Mouse (Mus musculus) ZHBTc4 (cell line): ENCODE results near the gene Tram2.

ENCODE experiments used
- DNase-seq: peaks from one replicate; pipeline ENCODE4 v3.0.0-alpha.2; 2011; ENCODE audit warnings: low read depth, low spot score

Tram2 gene

GRCm38 (mm10) chr1:21010282-21010800, 68.7 kb downstream of the Tram2 start:
- DNase-seq = no peak

DNA sequence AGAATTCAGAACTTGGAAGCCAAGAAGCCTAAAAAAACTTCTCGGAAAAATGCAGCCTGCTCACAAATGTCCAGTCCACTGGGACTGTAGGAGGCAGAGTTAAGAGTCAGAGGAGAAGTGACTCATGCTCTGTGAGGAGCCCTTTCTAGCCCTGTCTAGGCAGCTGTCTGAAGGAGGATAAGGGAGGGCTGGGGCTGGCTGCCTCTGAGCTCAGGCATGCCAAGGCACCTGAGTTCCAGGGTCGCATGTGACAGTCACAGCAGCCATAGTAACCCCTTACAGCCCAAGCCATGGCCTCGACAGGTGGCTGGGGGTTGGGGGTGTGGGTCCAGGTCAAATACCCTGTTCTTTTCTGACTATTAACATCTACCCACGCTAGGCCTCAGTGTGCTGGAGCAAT, 70.1 kb downstream of the Tram2 start:
- DNase-seq = no peak

DNA sequence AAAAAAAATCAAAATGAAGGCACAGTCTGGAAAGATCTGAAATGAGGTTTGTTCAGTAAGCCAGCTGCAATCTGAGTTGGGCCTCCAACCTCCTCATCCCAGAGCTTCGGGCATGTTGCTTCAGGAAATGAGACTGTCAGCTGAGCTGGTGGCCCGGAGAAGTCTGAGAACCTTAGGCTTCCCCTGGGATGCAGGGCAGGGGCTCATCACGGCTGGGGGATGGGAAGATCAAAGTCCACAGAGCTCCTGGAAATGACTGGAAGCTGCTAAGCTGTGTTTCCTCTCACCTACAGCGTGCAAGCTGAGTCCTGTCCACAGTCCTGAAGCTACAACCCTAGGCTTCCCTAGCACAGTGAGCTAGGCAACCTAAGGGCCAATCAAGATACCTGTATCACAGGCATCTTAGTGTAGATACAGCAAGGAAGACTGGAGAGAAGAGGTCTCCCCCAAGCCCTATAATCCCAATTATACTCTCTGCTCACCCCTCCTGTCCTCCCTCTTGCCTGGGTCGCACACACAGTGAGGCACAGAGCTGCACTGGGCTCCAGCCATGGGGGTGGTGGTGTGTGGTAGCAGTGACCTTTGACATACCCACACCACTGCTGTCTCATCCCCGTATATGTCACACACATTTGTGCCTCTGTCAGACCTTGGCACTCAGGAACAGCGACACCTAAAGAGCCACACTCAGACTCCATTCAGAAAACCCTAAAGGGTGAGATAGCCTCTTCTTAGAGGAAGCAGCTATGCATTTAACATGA, 70.9 kb downstream of the Tram2 start:
- DNase-seq = no peak

DNA sequence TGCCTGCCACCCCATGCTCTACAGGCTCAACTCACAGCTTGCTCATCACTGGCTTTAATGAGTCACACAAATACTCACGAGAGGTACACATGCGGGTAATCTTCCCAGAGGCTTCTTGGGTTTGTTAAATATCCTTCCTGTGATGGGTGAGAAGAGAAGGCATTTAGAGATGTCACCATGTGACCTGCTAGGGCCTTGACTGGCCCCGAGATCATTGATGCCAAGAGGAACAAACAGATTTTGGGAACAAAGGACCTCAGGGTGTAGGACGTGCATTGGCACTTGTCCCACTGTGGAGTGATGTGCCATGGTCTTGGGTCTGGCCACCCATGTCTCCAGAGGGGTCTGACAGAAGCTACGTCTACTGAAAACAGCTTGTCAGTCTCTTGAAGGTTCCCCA, 72.3 kb downstream of the Tram2 start:
- DNase-seq = no peak

- DNase-seq = no peak
Measured at GRCm38 (mm10) chr1:21004596-21004995, 74.4 kb downstream of the Tram2 start.

DNA sequence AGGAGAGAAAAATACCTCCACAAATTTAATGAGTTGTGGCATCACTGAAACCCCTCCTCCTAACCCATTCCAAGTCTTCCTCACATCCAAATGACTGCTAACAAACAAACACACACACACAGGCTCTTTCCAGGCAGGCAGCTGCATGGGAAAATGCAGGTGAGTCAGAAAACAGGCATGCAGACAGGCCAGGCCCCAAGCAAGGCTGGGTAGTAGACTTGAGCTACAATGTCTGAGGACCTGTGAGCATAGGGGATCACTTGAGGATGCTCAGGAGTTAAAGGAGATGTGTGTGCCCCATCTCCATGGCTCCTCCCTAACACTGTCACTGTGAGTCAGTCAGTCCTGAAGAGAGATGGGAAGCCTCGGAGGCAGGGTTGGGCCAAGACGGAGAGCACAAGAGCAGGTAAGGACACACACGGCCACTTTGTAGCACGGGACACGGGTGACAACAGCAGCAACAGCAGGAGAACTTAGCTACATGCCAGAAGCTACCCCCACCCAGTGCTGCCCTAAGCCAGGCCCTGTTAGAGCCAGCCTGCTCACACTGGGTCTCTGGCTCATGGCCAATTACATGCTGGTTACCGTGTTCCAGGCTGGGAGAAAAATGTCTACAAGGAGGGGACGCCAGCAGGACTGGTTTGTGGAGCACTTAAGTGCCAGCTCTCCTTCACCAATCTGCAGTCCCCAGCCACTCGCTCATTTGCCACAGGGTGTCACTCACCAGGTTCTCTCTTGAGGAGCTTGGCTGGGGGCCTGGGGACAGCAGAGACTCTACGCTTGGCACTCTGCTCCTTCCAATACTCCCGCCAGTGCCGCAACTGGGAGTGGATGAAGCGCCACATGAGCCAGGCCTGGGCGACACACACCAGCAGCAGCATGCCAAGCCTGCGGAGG, 76.5 kb downstream of the Tram2 start:
- no peak for DNase-seq

DNA sequence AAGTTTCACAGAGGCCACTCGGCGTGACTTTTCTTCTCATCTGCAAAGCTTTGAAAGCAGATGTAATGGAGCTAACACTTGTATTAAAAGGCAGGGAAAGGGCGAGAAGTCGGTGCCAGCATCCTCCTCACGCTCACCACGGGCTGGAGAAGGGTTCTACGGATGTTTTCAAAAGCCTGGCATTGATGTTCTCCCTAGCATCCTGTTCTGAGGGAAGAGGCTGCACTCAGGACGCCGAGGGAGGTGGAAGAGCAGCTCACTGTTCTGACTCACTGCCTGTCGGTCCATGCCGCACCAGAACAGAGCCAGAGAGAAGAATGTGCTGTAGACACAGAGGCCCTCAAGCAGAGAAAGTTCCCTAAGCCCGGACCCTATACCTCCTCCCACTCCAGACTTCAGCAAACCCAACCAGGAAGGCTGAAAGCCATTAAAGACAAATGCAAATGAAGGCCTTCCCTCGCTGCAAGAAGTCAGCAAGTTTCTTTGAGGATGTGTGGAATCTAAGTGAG, 81.1 kb downstream of the Tram2 start:
- DNase-seq = peak; percentile 25

GRCm38 (mm10) chr1:20997328-20997689, 81.7 kb downstream of the Tram2 start:
- no peak for DNase-seq

GRCm38 (mm10) chr1:20996603-20997327, 82.3 kb downstream of the Tram2 start:
- DNase-seq = no peak

DNA sequence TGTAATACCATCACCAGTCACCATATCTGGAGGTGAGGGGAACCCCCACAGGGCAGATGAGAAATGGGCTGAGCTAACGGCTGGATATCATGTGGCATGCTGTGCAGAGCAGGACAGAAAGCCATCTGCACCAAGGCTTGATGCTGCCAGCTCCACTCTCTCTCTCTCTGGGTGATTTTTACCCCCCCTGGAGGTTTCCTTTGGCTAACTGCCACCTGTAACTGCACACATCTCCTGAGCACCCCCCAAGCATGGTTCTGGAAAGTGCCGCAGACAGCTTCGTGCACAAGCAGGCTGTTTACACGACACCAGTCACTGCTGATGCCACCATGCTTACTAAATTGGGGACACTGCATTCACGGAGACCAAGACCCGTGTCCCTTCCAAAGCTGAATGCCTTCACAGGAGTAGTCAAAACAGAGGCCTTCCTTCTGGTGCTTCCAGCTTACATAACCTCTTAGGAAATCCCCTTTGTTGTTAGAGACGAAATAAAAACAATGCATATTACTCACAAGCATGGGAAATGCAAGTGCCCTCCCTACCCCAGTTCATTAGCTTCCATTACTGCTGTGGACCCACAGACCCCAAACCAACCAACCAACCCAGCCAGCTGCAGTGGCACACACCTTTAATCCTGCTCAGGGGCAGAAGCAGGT, 83.6 kb downstream of the Tram2 start:
- no peak for DNase-seq

DNA sequence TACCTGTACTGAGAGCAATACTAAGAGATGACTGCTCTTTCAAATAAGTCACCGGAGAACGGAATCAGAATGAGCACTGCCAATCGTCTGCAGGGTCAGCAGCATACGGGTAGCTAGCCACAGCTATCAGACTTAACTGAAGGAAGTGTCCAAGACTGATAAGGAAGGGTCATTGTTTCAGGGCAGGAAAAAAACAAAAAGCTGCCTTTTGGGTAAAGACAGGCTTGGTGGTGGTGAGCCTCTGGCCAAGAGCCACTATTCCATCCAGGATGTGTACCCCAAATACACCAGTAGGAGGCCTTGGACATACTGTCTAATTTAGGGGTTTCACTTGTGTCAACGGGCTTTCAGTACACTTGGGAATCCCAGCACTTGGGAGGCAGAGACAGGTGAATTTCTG, 84.7 kb downstream of the Tram2 start:
- DNase-seq = no peak

DNA sequence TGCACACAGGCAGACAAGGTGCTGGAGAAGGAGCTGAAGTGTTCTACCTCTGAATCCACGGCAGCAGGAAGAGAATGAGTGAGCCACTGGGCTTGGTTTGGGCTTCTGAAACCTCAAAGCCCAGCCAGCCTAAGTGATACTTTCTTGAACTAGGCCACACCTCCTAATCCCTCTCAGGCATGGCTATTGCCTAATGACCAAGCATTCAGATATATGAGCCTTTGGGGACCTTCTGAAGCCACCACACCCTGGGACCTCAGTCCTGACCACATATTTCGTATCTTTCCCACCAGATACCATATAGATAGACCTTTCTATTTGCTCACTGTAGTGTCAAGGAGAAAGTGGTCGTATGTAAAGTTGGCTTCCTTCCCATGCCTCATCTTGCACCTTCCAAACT, 85.3 kb downstream of the Tram2 start:
- no peak for DNase-seq

DNA sequence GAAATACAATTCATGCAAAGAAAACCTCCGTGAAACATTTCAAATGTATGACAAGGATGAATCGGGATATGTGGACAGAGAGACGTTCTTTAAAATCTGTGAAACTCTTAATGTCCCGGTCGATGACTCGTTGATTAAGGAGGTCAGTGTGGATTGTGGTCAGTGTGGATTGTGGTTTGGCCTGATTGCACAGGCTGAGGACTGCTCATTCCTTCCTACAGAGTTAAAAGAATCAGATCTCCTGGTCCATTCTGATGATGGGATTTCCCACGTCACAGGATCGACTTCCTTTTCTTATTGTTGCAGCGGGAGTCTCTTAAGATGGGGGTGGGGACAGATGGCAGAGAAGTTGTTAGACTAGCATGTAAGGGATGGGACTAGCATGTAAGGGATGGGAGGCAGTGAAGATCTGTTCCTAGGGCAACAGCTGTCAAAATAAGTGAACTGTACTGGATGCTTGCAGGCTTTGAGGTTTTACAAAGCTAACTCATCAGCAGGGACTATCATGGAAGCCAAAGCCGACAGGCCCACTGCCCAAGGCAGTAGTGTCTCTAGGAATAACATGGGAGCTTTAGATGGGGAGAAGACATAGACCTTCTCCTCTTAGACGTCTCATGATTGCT, 89.5 kb downstream of the Tram2 start:
- DNase-seq = no peak

DNA sequence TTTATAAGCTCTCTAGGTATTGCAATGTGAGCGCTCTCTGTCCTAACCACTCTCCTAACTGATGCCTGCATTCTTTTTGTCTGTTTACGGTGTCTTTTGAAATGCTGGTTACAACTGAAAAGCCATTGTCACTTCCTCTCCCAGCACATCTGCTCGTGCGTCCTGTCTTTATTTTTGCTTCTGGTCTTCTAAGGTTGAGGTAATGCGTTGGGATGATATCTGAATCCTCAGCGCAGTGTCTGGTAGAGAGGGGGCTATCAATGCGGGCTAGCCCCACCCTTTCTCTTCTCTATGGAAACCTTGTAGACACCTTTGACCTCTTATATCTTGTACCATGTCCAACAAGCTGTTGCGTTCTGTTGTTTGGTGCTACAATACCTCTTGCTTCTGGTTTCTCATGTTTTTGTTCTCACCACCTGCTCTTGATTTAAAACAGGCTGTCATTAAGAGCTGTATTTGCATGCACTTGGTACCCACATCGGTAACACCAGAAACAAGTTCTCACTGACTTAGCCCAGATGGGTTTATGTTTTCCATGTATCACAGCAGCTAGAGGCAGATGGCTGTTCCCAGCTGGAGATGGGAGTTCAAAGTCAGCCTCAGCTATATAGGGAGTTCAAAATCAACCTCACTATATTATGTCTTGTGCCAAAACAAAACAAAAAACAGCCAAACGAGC, 92.5 kb downstream of the Tram2 start:
- no peak for DNase-seq

DNA sequence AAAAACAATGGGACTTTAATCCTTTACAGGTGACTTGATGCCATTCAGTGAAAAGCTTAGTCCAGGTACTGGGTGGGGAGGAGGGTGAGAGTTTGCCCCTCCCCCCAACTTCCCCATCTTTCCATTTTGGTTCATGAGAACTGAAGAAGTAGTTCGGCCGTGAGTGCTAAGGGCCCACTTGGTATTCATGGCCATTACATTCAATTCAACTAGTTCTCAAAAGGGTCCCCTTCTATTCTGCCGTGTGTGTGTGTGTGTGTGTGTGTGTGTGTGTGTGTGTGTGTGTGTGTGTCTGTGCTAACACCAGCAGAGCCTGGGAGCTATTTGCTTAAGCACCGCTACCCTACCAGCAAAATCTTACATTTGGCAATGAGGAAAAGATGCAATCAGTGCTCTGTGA, 94.4 kb downstream of the Tram2 start:
- DNase-seq = no peak

DNA sequence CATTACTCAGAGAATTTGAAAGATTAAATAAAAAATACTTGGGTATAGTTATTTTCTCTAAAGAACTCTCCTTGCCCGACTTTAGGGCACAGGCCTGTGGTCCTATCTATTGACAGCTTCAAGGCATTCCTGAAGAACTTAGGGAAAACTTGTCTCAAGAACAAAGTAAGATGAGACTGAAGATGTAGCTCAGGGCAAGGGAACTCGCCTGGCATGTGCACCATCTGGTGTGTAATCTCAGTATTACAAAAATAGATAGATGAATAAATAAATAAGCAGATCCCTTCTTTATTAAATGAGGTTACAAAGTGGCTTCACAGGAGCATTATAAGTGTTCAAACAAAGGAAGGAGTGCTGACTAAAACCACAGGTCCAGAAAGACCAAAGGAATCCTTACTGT, 94.9 kb downstream of the Tram2 start:
- DNase-seq = no peak

DNA sequence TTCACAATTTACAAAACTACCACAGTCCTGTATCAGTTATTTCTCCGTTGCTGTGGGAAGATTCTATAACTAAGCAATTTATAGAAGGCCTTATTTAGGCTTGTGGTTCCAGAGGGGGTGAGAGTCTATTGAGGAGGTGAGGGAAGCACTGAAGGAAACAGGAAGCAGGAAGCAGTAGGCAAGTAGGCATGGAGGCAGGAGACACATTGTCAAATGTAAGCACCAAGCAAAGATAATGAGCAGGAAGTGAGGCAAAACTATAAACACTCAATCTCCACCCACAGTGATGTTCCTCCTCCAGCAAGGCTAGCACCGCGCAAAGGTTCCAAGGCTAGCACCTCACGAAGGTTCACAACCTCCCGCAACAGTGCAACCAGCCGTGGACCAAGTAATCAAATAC, 97.3 kb downstream of the Tram2 start:
- DNase-seq = no peak

GRCm38 (mm10) chr1:20980553-20980952, 98.5 kb downstream of the Tram2 start:
- DNase-seq = no peak

- DNase-seq = peak; percentile 87
Measured at GRCm38 (mm10) chr1:20974341-20975135, 104.5 kb downstream of the Tram2 start.

GRCm38 (mm10) chr1:20973389-20973788, 105.6 kb downstream of the Tram2 start:
- no peak for DNase-seq
